Mouse (Mus musculus): Measurements from ENCODE around the gene Runx3. TPM values are rescaled to one million over a fixed set of nuclear protein-coding genes. Genes with fewer than 3 reads are reported as not detected.

Runx3 gene
- polyA plus RNA-seq, 1 experiment = 8.8 TPM

- H3K27me3 ChIP-seq (ENCODE audit: control insufficient read depth, insufficient read depth, low read length) = no peaks in the 10 kb centered on the region
- no peak overlapping the region for H3K4me3 ChIP-seq (ENCODE audit: control insufficient read depth, low read depth, low read length)
- TF ChIP-seq POLR2A (IDR thresholded peaks at IDR 0.05; ENCODE audit: control insufficient read depth, low read depth, low read length) = no peak
- TF ChIP-seq CTCF (IDR thresholded peaks at IDR 0.05; ENCODE audit: control insufficient read depth, insufficient read depth, insufficient replicate concordance, low read depth, low read length) = no peak
- no peaks in the 10 kb centered on the region for H3K4me1 ChIP-seq (ENCODE audit: control insufficient read depth, insufficient read depth, low read length)
- no peak overlapping the region for H3K27ac ChIP-seq (ENCODE audit: control insufficient read depth, insufficient read depth, low read depth, low read length)
- no peaks in the 10 kb centered on the region for H3K36me3 ChIP-seq (ENCODE audit: control insufficient read depth, insufficient read depth, low read length)
Observed at GRCm38 (mm10) chr4:135079859-135080640, 40.4 kb upstream of the Runx3 start.

- Histone ChIP-seq H3K36me3 (ENCODE audit: control insufficient read depth, insufficient read depth, low read length) (no peaks in the 10 kb centered on the region), H3K4me3 (ENCODE audit: control insufficient read depth, low read depth, low read length) (no peak overlapping the region), H3K27me3 (ENCODE audit: control insufficient read depth, insufficient read depth, low read length) (no peaks in the 10 kb centered on the region), H3K4me1 (ENCODE audit: control insufficient read depth, insufficient read depth, low read length) (no peaks in the 10 kb centered on the region), H3K27ac (ENCODE audit: control insufficient read depth, insufficient read depth, low read depth, low read length) (no peak overlapping the region)
- TF ChIP-seq POLR2A (IDR thresholded peaks at IDR 0.05; ENCODE audit: control insufficient read depth, low read depth, low read length) = no peak
- TF ChIP-seq CTCF (IDR thresholded peaks at IDR 0.05; ENCODE audit: control insufficient read depth, insufficient read depth, insufficient replicate concordance, low read depth, low read length) = no peak
Observed at GRCm38 (mm10) chr4:135080641-135080920, 39.9 kb upstream of the Runx3 start.

GRCm38 (mm10) chr4:135083089-135083488 is 37.4 kb upstream of the Runx3 start:
- no peak overlapping the region for H3K27ac ChIP-seq (ENCODE audit: control insufficient read depth, insufficient read depth, low read depth, low read length)
- H3K4me3 ChIP-seq (ENCODE audit: control insufficient read depth, low read depth, low read length) = no peak overlapping the region
- no peak for TF ChIP-seq CTCF (IDR thresholded peaks at IDR 0.05; ENCODE audit: control insufficient read depth, insufficient read depth, insufficient replicate concordance, low read depth, low read length)
- no peak for TF ChIP-seq POLR2A (IDR thresholded peaks at IDR 0.05; ENCODE audit: control insufficient read depth, low read depth, low read length)
- no peaks in the 10 kb centered on the region for H3K4me1 ChIP-seq (ENCODE audit: control insufficient read depth, insufficient read depth, low read length)
- H3K36me3 ChIP-seq (ENCODE audit: control insufficient read depth, insufficient read depth, low read length) = no peaks in the 10 kb centered on the region
- no peaks in the 10 kb centered on the region for H3K27me3 ChIP-seq (ENCODE audit: control insufficient read depth, insufficient read depth, low read length)

- Histone ChIP-seq H3K36me3 (ENCODE audit: control insufficient read depth, insufficient read depth, low read length) (no peaks in the 10 kb centered on the region), H3K27ac (ENCODE audit: control insufficient read depth, insufficient read depth, low read depth, low read length) (no peak overlapping the region), H3K4me3 (ENCODE audit: control insufficient read depth, low read depth, low read length) (no peak overlapping the region), H3K4me1 (ENCODE audit: control insufficient read depth, insufficient read depth, low read length) (no peaks in the 10 kb centered on the region), H3K27me3 (ENCODE audit: control insufficient read depth, insufficient read depth, low read length) (no peaks in the 10 kb centered on the region)
- TF ChIP-seq POLR2A (IDR thresholded peaks at IDR 0.05; ENCODE audit: control insufficient read depth, low read depth, low read length) = no peak
- TF ChIP-seq CTCF (IDR thresholded peaks at IDR 0.05; ENCODE audit: control insufficient read depth, insufficient read depth, insufficient replicate concordance, low read depth, low read length) = peak; percentile 34; the same call in 1 of the 2 replicates
Observed at GRCm38 (mm10) chr4:135085077-135085853, 35.2 kb upstream of the Runx3 start.

GRCm38 (mm10) chr4:135090613-135091012 is 29.8 kb upstream of the Runx3 start:
- H3K4me1 ChIP-seq (ENCODE audit: control insufficient read depth, insufficient read depth, low read length) = no peaks in the 10 kb centered on the region
- no peak overlapping the region for H3K4me3 ChIP-seq (ENCODE audit: control insufficient read depth, low read depth, low read length)
- no peaks in the 10 kb centered on the region for H3K27me3 ChIP-seq (ENCODE audit: control insufficient read depth, insufficient read depth, low read length)
- H3K27ac ChIP-seq (ENCODE audit: control insufficient read depth, insufficient read depth, low read depth, low read length) = no peak overlapping the region
- H3K36me3 ChIP-seq (ENCODE audit: control insufficient read depth, insufficient read depth, low read length) = no peaks in the 10 kb centered on the region
- TF ChIP-seq CTCF (IDR thresholded peaks at IDR 0.05; ENCODE audit: control insufficient read depth, insufficient read depth, insufficient replicate concordance, low read depth, low read length) (no peak), POLR2A (IDR thresholded peaks at IDR 0.05; ENCODE audit: control insufficient read depth, low read depth, low read length) (no peak)

- Histone ChIP-seq H3K27ac (ENCODE audit: control insufficient read depth, insufficient read depth, low read depth, low read length) (no peak overlapping the region), H3K36me3 (ENCODE audit: control insufficient read depth, insufficient read depth, low read length) (no peaks in the 10 kb centered on the region), H3K4me1 (ENCODE audit: control insufficient read depth, insufficient read depth, low read length) (no peaks in the 10 kb centered on the region), H3K4me3 (ENCODE audit: control insufficient read depth, low read depth, low read length) (no peak overlapping the region), H3K27me3 (ENCODE audit: control insufficient read depth, insufficient read depth, low read length) (no peaks in the 10 kb centered on the region)
- TF ChIP-seq CTCF (IDR thresholded peaks at IDR 0.05; ENCODE audit: control insufficient read depth, insufficient read depth, insufficient replicate concordance, low read depth, low read length) (no peak), POLR2A (IDR thresholded peaks at IDR 0.05; ENCODE audit: control insufficient read depth, low read depth, low read length) (no peak)
Observed at GRCm38 (mm10) chr4:135092871-135093270, 27.6 kb upstream of the Runx3 start.

- H3K27ac ChIP-seq (ENCODE audit: control insufficient read depth, insufficient read depth, low read depth, low read length) = no peak overlapping the region
- no peaks in the 10 kb centered on the region for H3K27me3 ChIP-seq (ENCODE audit: control insufficient read depth, insufficient read depth, low read length)
- H3K4me3 ChIP-seq (ENCODE audit: control insufficient read depth, low read depth, low read length) = no peak overlapping the region
- no peak for TF ChIP-seq POLR2A (IDR thresholded peaks at IDR 0.05; ENCODE audit: control insufficient read depth, low read depth, low read length)
- TF ChIP-seq CTCF (IDR thresholded peaks at IDR 0.05; ENCODE audit: control insufficient read depth, insufficient read depth, insufficient replicate concordance, low read depth, low read length) = no peak
- H3K4me1 ChIP-seq (ENCODE audit: control insufficient read depth, insufficient read depth, low read length) = no peaks in the 10 kb centered on the region
- H3K36me3 ChIP-seq (ENCODE audit: control insufficient read depth, insufficient read depth, low read length) = no peaks in the 10 kb centered on the region
Observed at GRCm38 (mm10) chr4:135095693-135096092, 24.8 kb upstream of the Runx3 start.

All from testis, adult 2 months (tissue).